In genomic region chr15:31417796-31418685, GRCm38 (mm10) we compare ENCODE assay signal across 8 mouse cellular contexts. TPM values are rescaled to one million over a fixed set of nuclear protein-coding genes. Genes with fewer than 3 reads are reported as not detected.
DNase-seq lines count a peak whose midpoint lies in the region; ATAC-seq lines count a peak whose summit lies in the region.

No protein-coding gene starts in this region.

- peak; percentile 82 for ATAC-seq in erythroid progenitor cell, adult 5-6 weeks (replicated peaks; ENCODE audit: low FRiP score, poor library complexity, severe bottlenecking)
- ATAC-seq in hematopoietic stem cell, adult 5-6 weeks (replicated peaks in 1 of 2; ENCODE audit: insufficient read depth in 1 of 2, low FRiP score in 2 of 2, low TSS enrichment in 1 of 2, low read depth in 1 of 2, poor library complexity in 2 of 2, severe bottlenecking in 2 of 2): peak; percentile 83 to 87

- DNase-seq in CD8-positive naive resting alpha-beta T cell, adult 2 months (ENCODE audit: low read depth in 2 of 2, low spot score in 2 of 2): peak; percentile 8 to 15
- DNase-seq in adrenal gland, adult 8-10 months: peak; percentile 5
- DNase-seq in layer of hippocampus, adult 9-11 months: peak; percentile 65
- peak; percentile 87 for DNase-seq in lung, postnatal 25 days (ENCODE audit: low spot score)
- DNase-seq in right cerebral cortex, postnatal 4 days: peak; percentile 34
- DNase-seq in embryo, embryonic 11 days: no peak

RNA-seq across cellular contexts. Expression of gene Ropn1l, which starts 35.5 kb away (rescaled TPM):
- 1 to 10 TPM; 2.1 to 3.3 (median 2.4) TPM for total RNA-seq in adrenal gland, adult 8-10 months (2022)
- total RNA-seq in erythroid progenitor cell, adult 5-6 weeks (2015; ENCODE audit: low replicate concordance): 7.5 TPM in 1 of 2 replicates, not detected in the other
- total RNA-seq in erythroid progenitor cell, adult 5-6 weeks (2017; ENCODE audit: low replicate concordance): not detected in 2 replicates
- 3.4 TPM in 1 of 2 replicates, not detected in the other for total RNA-seq in hematopoietic stem cell, adult 5-6 weeks (2017)

RNA-seq across cellular contexts. Expression of gene Ankrd33b, which starts 50.5 kb away (rescaled TPM):
- total RNA-seq in adrenal gland, adult 8-10 months (2022): 1 to 10 TPM; 1.1 to 3.8 (median 2.7) TPM
- 0.84 and 1.8 TPM in 2 replicates for total RNA-seq in erythroid progenitor cell, adult 5-6 weeks (2015; ENCODE audit: low replicate concordance)
- total RNA-seq in erythroid progenitor cell, adult 5-6 weeks (2017; ENCODE audit: low replicate concordance): under 0.01 and 3.9 TPM in 2 replicates
- 7.3 and 7.4 TPM in 2 replicates for total RNA-seq in hematopoietic stem cell, adult 5-6 weeks (2017)
